ENCODE assay signal across 18 mouse cellular contexts in genomic region chr13:73680394-73680793, GRCm38 (mm10). TPM values are rescaled to one million over a fixed set of nuclear protein-coding genes. Genes with fewer than 3 reads are reported as not detected.
DNase-seq lines count a peak whose midpoint lies in the region; ATAC-seq and TF ChIP-seq lines count a peak whose summit lies in the region.
"Had no signal": no experiment of that assay in that cellular context is flagged by ENCODE, and none has a peak within 500 bp of the region (broad histone marks: within the 10 kb centered on the region; RNA-seq: fewer than 3 reads in every experiment).

No protein-coding gene starts in this region.

- no peak for TF ChIP-seq CTCF in small intestine, adult 2 months (IDR thresholded peaks at IDR 0.05; ENCODE audit: extremely low read depth, insufficient read length, insufficient replicate concordance, low read depth, low read length)

- no peak overlapping the region for H3K4me3 ChIP-seq in intestine, embryonic 15.5 days (replicated peaks)
- H3K4me3 ChIP-seq in small intestine, adult 2 months (ENCODE audit: low read depth, low read length), result no peak overlapping the region
- H3K4me3 ChIP-seq: forebrain, embryonic 10.5 days; heart, embryonic 13.5 days; neural tube, embryonic 13.5 days had no signal

- no peaks in the 10 kb centered on the region for H3K9me3 ChIP-seq in intestine, embryonic 15.5 days
- H3K9me3 ChIP-seq: forebrain, embryonic 10.5 days; heart, embryonic 13.5 days; neural tube, embryonic 13.5 days had no signal

- peak; percentile 91 for ATAC-seq in intestine, embryonic 15.5 days
- ATAC-seq: hindbrain, embryonic 16.5 days had no signal

- peak; percentile 25 for DNase-seq in adrenal gland, postnatal 10 days
- no peak for DNase-seq in adrenal gland, postnatal 4 days (ENCODE audit: low spot score in 2 of 2)
- peak; percentile 79 for DNase-seq in kidney, postnatal 14 days
- DNase-seq in embryo, embryonic 9.5 days (ENCODE audit: extremely low spot score), result no peak
- no peak for DNase-seq in urinary bladder, postnatal 14 days (ENCODE audit: low spot score)
- no peak for DNase-seq in ovary, postnatal 10 days (ENCODE audit: low spot score)
- DNase-seq: gastrocnemius, postnatal 14 days; lung, adult 2 months; midbrain, embryonic 14.5 days; right cerebral cortex, postnatal 25 days; thymus, adult 2 months had no signal

- H3K4me2 ChIP-seq in intestine, embryonic 15.5 days (replicated peaks), result 0 out of 2 replicates have a peak overlapping the region, but pooled peaks have one; percentile 4
- H3K4me2 ChIP-seq: heart, embryonic 13.5 days; neural tube, embryonic 13.5 days had no signal

- 14% methylated on average over 1 of the region's 1 CpGs for WGBS in intestine, embryonic 15.5 days
- 14% methylated on average over 1 of the region's 1 CpGs for WGBS in small intestine, adult 2 months

- H3K27ac ChIP-seq in intestine, embryonic 15.5 days, result peak overlapping the region; percentile 56; the same call in 1 of the 2 replicates
- 0 out of 2 replicates have a peak overlapping the region, but pooled peaks have one; percentile 10 for H3K27ac ChIP-seq in small intestine, adult 2 months (ENCODE audit: insufficient read depth, low read depth, low read length)
- H3K27ac ChIP-seq: forebrain, embryonic 10.5 days; heart, embryonic 13.5 days; neural tube, embryonic 13.5 days had no signal

- no peak for TF ChIP-seq POLR2A in small intestine, adult 2 months (IDR thresholded peaks at IDR 0.05; ENCODE audit: low read depth, low read length)

- 0 out of 2 replicates have a peak, but pooled peaks cover 5% of the 10 kb centered on the region for H3K4me1 ChIP-seq in intestine, embryonic 15.5 days (replicated peaks)
- peaks cover 6% of the 10 kb centered on the region; the same call in 1 of the 2 replicates for H3K4me1 ChIP-seq in small intestine, adult 2 months (ENCODE audit: control insufficient read depth, insufficient read depth, insufficient read length, low read length)
- H3K4me1 ChIP-seq: forebrain, embryonic 10.5 days; heart, embryonic 13.5 days; neural tube, embryonic 13.5 days had no signal

- no peaks in the 10 kb centered on the region for H3K27me3 ChIP-seq in intestine, embryonic 15.5 days (replicated peaks)
- no peaks in the 10 kb centered on the region for H3K27me3 ChIP-seq in small intestine, adult 2 months (ENCODE audit: control insufficient read depth, insufficient read depth, low read length)
- H3K27me3 ChIP-seq: neural tube, embryonic 13.5 days had no signal

- no peak overlapping the region for H3K9ac ChIP-seq in intestine, embryonic 15.5 days
- H3K9ac ChIP-seq: heart, embryonic 13.5 days; neural tube, embryonic 13.5 days had no signal

- no peaks in the 10 kb centered on the region for H3K36me3 ChIP-seq in intestine, embryonic 15.5 days
- H3K36me3 ChIP-seq in small intestine, adult 2 months (ENCODE audit: control insufficient read depth, insufficient read depth, low read length), result peaks cover 41% of the 10 kb centered on the region
- H3K36me3 ChIP-seq: forebrain, embryonic 10.5 days; heart, embryonic 13.5 days; neural tube, embryonic 13.5 days had no signal

RNA-seq across cellular contexts. Expression of gene Slc6a18, which starts 2.6 kb away (rescaled TPM):
- not detected for total RNA-seq in adrenal gland, postnatal 10 days (2021)
- 10 to 100 TPM in 1 of 2 experiments, under 1 TPM in 1; 0.45 to 11.0 TPM for total RNA-seq in adrenal gland, postnatal 4 days (2021)
- polyA plus RNA-seq in intestine, embryonic 15.5 days (2015; fragmentation: Nextera tagmentation; extraction: Ambion mirVana), result not detected in 2 replicates
- 0.19 and 0.81 TPM in 2 replicates for polyA plus RNA-seq in small intestine, adult 2 months (2012; rRNA removed)
- total RNA-seq: left cerebral cortex, adult 18-20 months had no signal
- polyA plus RNA-seq: forebrain, embryonic 10.5 days; heart, embryonic 13.5 days; hindbrain, embryonic 16.5 days; lung, adult 2 months; midbrain, embryonic 14.5 days; neural tube, embryonic 13.5 days had no signal

RNA-seq across cellular contexts. Expression of gene Slc6a19, which starts 24.3 kb away (rescaled TPM):
- total RNA-seq in adrenal gland, postnatal 10 days (2021), result under 1 TPM; 0.79 to 0.84 TPM
- 1 to 10 TPM in 1 of 2 experiments, under 1 TPM in 1; 0.37 to 2.9 TPM for total RNA-seq in adrenal gland, postnatal 4 days (2021)
- 10.4 and 13.2 TPM in 2 replicates for polyA plus RNA-seq in intestine, embryonic 15.5 days (2015; fragmentation: Nextera tagmentation; extraction: Ambion mirVana)
- polyA plus RNA-seq in small intestine, adult 2 months (2012; rRNA removed), result 246 and 934 TPM in 2 replicates
- total RNA-seq: left cerebral cortex, adult 18-20 months had no signal
- polyA plus RNA-seq: heart, embryonic 13.5 days had no signal

RNA-seq across cellular contexts. Expression of gene Slc12a7, which starts 52.5 kb away (rescaled TPM):
- 10 to 100 TPM; 33.1 to 43.1 TPM for total RNA-seq in adrenal gland, postnatal 10 days (2021)
- 10 to 100 TPM; 43.2 to 44.1 TPM for total RNA-seq in adrenal gland, postnatal 4 days (2021)
- 25.3 and 27.4 TPM in 2 replicates for polyA plus RNA-seq in intestine, embryonic 15.5 days (2015; fragmentation: Nextera tagmentation; extraction: Ambion mirVana)
- 74.3 and 147 TPM in 2 replicates for polyA plus RNA-seq in small intestine, adult 2 months (2012; rRNA removed)

RNA-seq across cellular contexts. Expression of gene Tert, which starts 53.7 kb away (rescaled TPM):
- 1 to 10 TPM; 3.2 to 7.8 TPM for total RNA-seq in adrenal gland, postnatal 10 days (2021)
- total RNA-seq in adrenal gland, postnatal 4 days (2021), result 1 to 10 TPM; 9.3 to 9.7 TPM
- 5.1 and 5.7 TPM in 2 replicates for polyA plus RNA-seq in intestine, embryonic 15.5 days (2015; fragmentation: Nextera tagmentation; extraction: Ambion mirVana)
- polyA plus RNA-seq in small intestine, adult 2 months (2012; rRNA removed), result 1.0 and 3.5 TPM in 2 replicates

Comparison
In these comparisons a context has a peak if more than half of its experiments do, and no peak if none do; other contexts are left out.
1. DNase-seq: peak in adrenal gland, postnatal 10 days (single experiment) and kidney, postnatal 14 days (single experiment); none in adrenal gland, postnatal 4 days (0 of 2), embryo, embryonic 9.5 days (single experiment), urinary bladder, postnatal 14 days (single experiment) and ovary, postnatal 10 days (single experiment).